Mouse (Mus musculus) testis, adult 2 months (tissue): ENCODE measurements around the gene Grip1. TPM values are rescaled to one million over a fixed set of nuclear protein-coding genes. Genes with fewer than 3 reads are reported as not detected.

Experiments
- H3K27ac ChIP-seq: fragments of 200-500 bp; 2 replicates; pipeline ENCODE4 v1.5.1; 2012; ENCODE audit warnings: low read depth, low read length; ENCODE audit not compliant: control insufficient read depth, insufficient read depth
- H3K27me3 ChIP-seq: fragments of 200-500 bp; 2 replicates; pipeline ENCODE4 v1.6.1; 2012; ENCODE audit warnings: mild to moderate bottlenecking, low read length, moderate library complexity; ENCODE audit not compliant: control insufficient read depth, insufficient read depth
- H3K36me3 ChIP-seq: fragments of 200-500 bp; 2 replicates; pipeline ENCODE4 v1.6.1; 2012; ENCODE audit warnings: mild to moderate bottlenecking, low read length; ENCODE audit not compliant: control insufficient read depth, insufficient read depth
- H3K4me1 ChIP-seq: fragments of 200-500 bp; 2 replicates; pipeline ENCODE4 v1.6.1; 2012; ENCODE audit warnings: low read length; ENCODE audit not compliant: control insufficient read depth, insufficient read depth
- H3K4me3 ChIP-seq: fragments of 200-500 bp; 2 replicates; pipeline ENCODE4 v1.5.1; 2012; ENCODE audit warnings: low read depth, mild to moderate bottlenecking, low read length, moderate library complexity, mixed read lengths; ENCODE audit not compliant: control insufficient read depth
- CTCF ChIP-seq: fragments of 200-500 bp; IDR thresholded peaks from 2 replicates; pipeline ENCODE4 v1.5.1; 2012; ENCODE audit warnings: low read depth, mild to moderate bottlenecking, inconsistent platforms, low read length, moderate library complexity; ENCODE audit not compliant: control insufficient read depth, insufficient read depth, insufficient replicate concordance
- POLR2A ChIP-seq: fragments of 200-500 bp; IDR thresholded peaks from 2 replicates; pipeline ENCODE4 v1.6.1; 2012; ENCODE audit warnings: low read depth, mild to moderate bottlenecking, inconsistent platforms, low read length, moderate library complexity; ENCODE audit not compliant: control insufficient read depth
- polyA plus RNA-seq: library from polyadenylated mRNA; depleted of rRNA; stranded (reverse); fragments of >200 nt; gene quantifications from 2 replicates; pipeline ENCODE4 v1.2.3, GENCODE M21; 2012

The Grip1 gene
- polyA plus RNA-seq, 1 experiment: 84.3 TPM

- Histone ChIP-seq H3K4me3 (no peak overlapping the region), H3K4me1 (no peaks in the 10 kb centered on the region), H3K27ac (no peak overlapping the region), H3K36me3 (no peaks in the 10 kb centered on the region), H3K27me3 (no peaks in the 10 kb centered on the region)
- TF ChIP-seq CTCF (no peak), POLR2A (no peak)
Measured at GRCm38 (mm10) chr10:119957260-119957955, 503.8 kb downstream of the Grip1 start.

- Histone ChIP-seq H3K36me3 (no peaks in the 10 kb centered on the region), H3K27me3 (no peaks in the 10 kb centered on the region), H3K4me1 (no peaks in the 10 kb centered on the region), H3K27ac (no peak overlapping the region), H3K4me3 (no peak overlapping the region)
- no peak for TF ChIP-seq CTCF
Measured at GRCm38 (mm10) chr10:119960915-119961314, 507.3 kb downstream of the Grip1 start.

- Histone ChIP-seq H3K4me3 (no peak overlapping the region), H3K27ac (no peak overlapping the region), H3K36me3 (no peaks in the 10 kb centered on the region), H3K4me1 (no peaks in the 10 kb centered on the region; the same call in 1 of the 2 replicates), H3K27me3 (no peaks in the 10 kb centered on the region)
- TF ChIP-seq CTCF (no peak), POLR2A (no peak)
Measured at GRCm38 (mm10) chr10:119966321-119966720, 512.7 kb downstream of the Grip1 start.

- Histone ChIP-seq H3K27me3 (no peaks in the 10 kb centered on the region), H3K36me3 (no peaks in the 10 kb centered on the region), H3K4me1 (no peaks in the 10 kb centered on the region; the same call in 1 of the 2 replicates), H3K4me3 (no peak overlapping the region), H3K27ac (no peak overlapping the region)
- TF ChIP-seq POLR2A: no peak
- TF ChIP-seq CTCF: no peak
Measured at GRCm38 (mm10) chr10:119979396-119979795, 525.8 kb downstream of the Grip1 start.

GRCm38 (mm10) chr10:119980032-119980431 is 526.4 kb downstream of the Grip1 start:
- Histone ChIP-seq H3K36me3 (no peaks in the 10 kb centered on the region), H3K27ac (no peak overlapping the region), H3K4me1 (no peaks in the 10 kb centered on the region; the same call in 1 of the 2 replicates), H3K27me3 (no peaks in the 10 kb centered on the region), H3K4me3 (no peak overlapping the region)
- no peak for TF ChIP-seq POLR2A
- TF ChIP-seq CTCF: no peak

GRCm38 (mm10) chr10:119984299-119984698 is 530.7 kb downstream of the Grip1 start:
- Histone ChIP-seq H3K27me3 (no peaks in the 10 kb centered on the region), H3K36me3 (no peaks in the 10 kb centered on the region), H3K4me3 (no peak overlapping the region), H3K4me1 (no peaks in the 10 kb centered on the region; the same call in 1 of the 2 replicates), H3K27ac (no peak overlapping the region)
- TF ChIP-seq CTCF (no peak), POLR2A (no peak)

- H3K4me3 ChIP-seq: no peak overlapping the region
- TF ChIP-seq POLR2A (no peak), CTCF (no peak)
- no peak overlapping the region for H3K27ac ChIP-seq
- H3K36me3 ChIP-seq: no peaks in the 10 kb centered on the region
- H3K4me1 ChIP-seq: no peaks in the 10 kb centered on the region
- no peaks in the 10 kb centered on the region for H3K27me3 ChIP-seq
Measured at GRCm38 (mm10) chr10:119998475-119998874, 544.8 kb downstream of the Grip1 start.

GRCm38 (mm10) chr10:120002149-120002548 is 548.5 kb downstream of the Grip1 start:
- peaks cover 2% of the 10 kb centered on the region; the same call in 1 of the 2 replicates for H3K4me1 ChIP-seq

More at GRCm38 (mm10) chr10:120002149-120002548, 548.5 kb downstream of the Grip1 start:
- TF ChIP-seq POLR2A (no peak), CTCF (no peak)
- Histone ChIP-seq H3K27me3 (no peaks in the 10 kb centered on the region), H3K36me3 (no peaks in the 10 kb centered on the region), H3K27ac (no peak overlapping the region), H3K4me3 (no peak overlapping the region)
